Mouse (Mus musculus) limb, embryonic 15.5 days (tissue): ENCODE data around the gene Sh3rf3. TPM values are rescaled to one million over a fixed set of nuclear protein-coding genes. Genes with fewer than 3 reads are reported as not detected.
"Not testable (repeated sequence)": the region's sequence is repeated elsewhere in the genome, so short reads cannot be mapped to it uniquely, and the experiment has no call there.

ENCODE experiments used
- ATAC-seq: fragments of 200-750 bp; cut with Nextera tagmentation; 2 replicates; pipeline ENCODE4 v1.8.0; 2017; ENCODE audit warnings: low read depth, moderate TSS enrichment; ENCODE audit not compliant: insufficient number of reproducible peaks, low FRiP score, low TSS enrichment
- H3K27ac ChIP-seq: fragments of 300-500 bp; sonication (generic); 2 replicates; pipeline ENCODE4 v1.5.1; 2015; ENCODE audit warnings: moderate library complexity, mild to moderate bottlenecking, inconsistent platforms
- H3K27me3 ChIP-seq: fragments of 300-500 bp; sonication (generic); 2 replicates; pipeline ENCODE4 v1.6.1; 2015; ENCODE audit warnings: inconsistent platforms
- H3K36me3 ChIP-seq: fragments of 300-500 bp; sonication (generic); 2 replicates; pipeline ENCODE4 v1.6.1; 2015; ENCODE audit warnings: inconsistent platforms
- H3K4me1 ChIP-seq: fragments of 300-500 bp; sonication (generic); 2 replicates; pipeline ENCODE4 v1.6.1; 2015; ENCODE audit warnings: inconsistent platforms
- H3K4me2 ChIP-seq: fragments of 300-500 bp; sonication (generic); 2 replicates; pipeline ENCODE4 v1.6.1; 2015; ENCODE audit warnings: mild to moderate bottlenecking, inconsistent platforms
- H3K4me3 ChIP-seq: fragments of 300-500 bp; sonication (generic); 2 replicates; pipeline ENCODE4 v1.5.1; 2015; ENCODE audit warnings: mild to moderate bottlenecking, inconsistent platforms
- H3K9ac ChIP-seq: fragments of 300-500 bp; sonication (generic); 2 replicates; pipeline ENCODE4 v1.6.1; 2015; ENCODE audit warnings: inconsistent platforms
- H3K9me3 ChIP-seq: fragments of 300-500 bp; sonication (generic); 2 replicates; pipeline ENCODE4 v1.6.1; 2016; ENCODE audit warnings: inconsistent platforms
- WGBS: fragments of 180-500 bp; shearing (Covaris S2); methylation state at CpG from one replicate; pipeline ENCODE4 v1.1.7; 2015; 5-methylcytosine and 5-hydroxymethylcytosine counted together
- polyA plus RNA-seq: library from polyadenylated mRNA; unstranded; fragments of >200 nt; fragmentation: Nextera tagmentation; extraction: Ambion mirVana; gene quantifications from 2 replicates; pipeline ENCODE4 v1.2.1, GENCODE M21; 2015

Gene Sh3rf3
- polyA plus RNA-seq, 1 experiment from 2014 or later: 3.6 TPM

GRCm38 (mm10) chr10:59091988-59092387, 278.8 kb downstream of the Sh3rf3 start:
- Histone ChIP-seq H3K4me3 (no peak overlapping the region), H3K9me3 (no peaks in the 10 kb centered on the region), H3K9ac (no peak overlapping the region), H3K27ac (no peak overlapping the region), H3K27me3 (no peaks in the 10 kb centered on the region), H3K4me1 (peaks cover 7% of the 10 kb centered on the region), H3K36me3 (no peaks in the 10 kb centered on the region), H3K4me2 (no peak overlapping the region)
- 86% methylated on average over 7 of the region's 7 CpGs for WGBS
- no peak for ATAC-seq

DNA sequence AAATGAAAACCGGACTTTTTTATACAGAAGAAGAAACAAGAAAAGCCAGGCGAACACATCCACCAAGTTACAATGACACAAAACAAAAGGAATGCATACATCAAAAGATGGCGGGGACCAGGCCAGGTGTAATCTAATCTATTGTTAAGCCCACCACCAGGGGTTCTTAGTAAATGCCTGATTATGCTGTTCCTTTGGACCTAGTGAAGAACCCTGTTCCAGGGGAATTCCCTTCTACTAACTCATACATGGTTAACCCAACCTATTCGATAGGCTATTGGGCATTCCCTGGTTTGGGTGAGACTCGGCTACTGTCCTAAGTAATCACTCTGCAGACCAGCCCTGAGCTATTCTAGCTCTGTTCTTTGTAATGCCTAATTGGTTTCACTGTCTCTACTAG, 289.9 kb downstream of the Sh3rf3 start:
- H3K27me3 ChIP-seq, H3K4me2 ChIP-seq, H3K9me3 ChIP-seq, H3K9ac ChIP-seq, H3K36me3 ChIP-seq, H3K4me3 ChIP-seq, H3K4me1 ChIP-seq, H3K27ac ChIP-seq, ATAC-seq: not testable (repeated sequence)
- WGBS: 87% methylated on average over 5 of the region's 5 CpGs

DNA sequence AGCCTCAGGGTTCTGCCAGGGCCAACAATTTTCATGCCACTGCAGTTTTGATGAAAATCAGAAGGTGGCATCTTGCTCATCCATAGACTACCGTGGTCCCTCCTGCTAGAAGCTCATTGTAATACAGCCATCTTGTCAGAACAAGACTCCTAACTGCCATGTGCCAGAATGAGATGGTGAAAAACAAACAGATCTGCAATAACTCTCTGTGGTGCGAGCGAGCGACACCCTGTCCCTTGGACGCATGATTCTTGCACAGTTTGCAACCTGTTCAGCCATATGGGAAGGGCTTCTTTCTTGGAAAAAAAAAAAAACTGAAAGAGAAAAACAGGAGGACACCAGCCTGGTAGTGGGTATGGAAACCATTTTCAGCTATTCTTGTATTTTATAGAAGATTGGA, 291.5 kb downstream of the Sh3rf3 start:
- 88% methylated on average over 5 of the region's 5 CpGs for WGBS
- ATAC-seq: no peak
- no peaks in the 10 kb centered on the region for H3K36me3 ChIP-seq
- no peaks in the 10 kb centered on the region for H3K9me3 ChIP-seq
- no peaks in the 10 kb centered on the region for H3K4me1 ChIP-seq
- H3K27me3 ChIP-seq: no peaks in the 10 kb centered on the region
- H3K4me3 ChIP-seq: no peak overlapping the region
- no peak overlapping the region for H3K9ac ChIP-seq
- H3K27ac ChIP-seq: no peak overlapping the region
- no peak overlapping the region for H3K4me2 ChIP-seq

DNA sequence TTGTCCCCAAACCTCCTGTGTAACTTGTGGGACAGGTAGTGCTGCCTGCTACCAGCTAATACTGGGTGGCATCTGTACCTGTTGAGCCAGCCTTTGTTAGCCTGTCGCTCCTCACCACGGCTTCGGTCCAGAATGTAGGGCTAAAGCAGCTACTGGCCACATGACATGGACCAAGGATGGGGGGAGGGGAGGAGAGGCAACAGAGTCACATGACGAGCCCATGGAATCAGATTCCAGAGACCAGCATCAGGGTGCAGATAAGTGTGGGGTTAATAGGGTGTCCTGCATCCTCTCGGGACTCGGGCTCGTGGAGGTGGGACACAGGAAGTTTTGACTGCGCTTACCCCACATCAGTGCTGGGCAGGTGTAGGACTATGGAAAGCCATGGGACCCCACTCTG, 292.7 kb downstream of the Sh3rf3 start:
- Histone ChIP-seq H3K36me3 (peaks cover 3% of the 10 kb centered on the region; the same call in 1 of the 2 replicates), H3K4me2 (no peak overlapping the region), H3K27ac (no peak overlapping the region), H3K9ac (no peak overlapping the region), H3K4me3 (no peak overlapping the region), H3K27me3 (no peaks in the 10 kb centered on the region), H3K4me1 (no peaks in the 10 kb centered on the region), H3K9me3 (no peaks in the 10 kb centered on the region)
- WGBS: 75% methylated on average over 8 of the region's 8 CpGs
- ATAC-seq: no peak

DNA sequence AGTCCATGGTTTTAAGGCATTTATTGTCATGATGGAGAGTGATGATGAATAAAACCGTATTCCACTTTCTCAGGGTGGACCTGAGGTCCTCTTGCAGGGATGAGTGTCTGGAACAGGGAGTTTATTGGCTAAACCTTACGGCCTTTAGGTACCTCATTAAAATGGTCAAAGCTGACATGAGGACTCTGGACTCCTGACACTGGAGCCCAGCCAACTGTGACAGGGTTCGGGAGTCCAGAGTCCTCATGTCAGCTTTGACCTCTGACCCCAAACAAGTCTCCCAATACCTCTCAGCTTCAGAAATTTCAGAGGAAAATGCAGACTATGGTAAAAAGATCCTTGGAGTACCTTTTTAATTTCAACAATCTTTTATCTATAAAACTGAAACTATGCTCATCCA, 293.5 kb downstream of the Sh3rf3 start:
- Histone ChIP-seq H3K27ac (no peak overlapping the region), H3K4me3 (no peak overlapping the region), H3K9ac (no peak overlapping the region), H3K9me3 (no peaks in the 10 kb centered on the region), H3K4me1 (no peaks in the 10 kb centered on the region), H3K36me3 (peaks cover 3% of the 10 kb centered on the region; the same call in 1 of the 2 replicates), H3K4me2 (no peak overlapping the region), H3K27me3 (no peaks in the 10 kb centered on the region)
- WGBS: 58% methylated on average over 3 of the region's 3 CpGs
- ATAC-seq: no peak

DNA sequence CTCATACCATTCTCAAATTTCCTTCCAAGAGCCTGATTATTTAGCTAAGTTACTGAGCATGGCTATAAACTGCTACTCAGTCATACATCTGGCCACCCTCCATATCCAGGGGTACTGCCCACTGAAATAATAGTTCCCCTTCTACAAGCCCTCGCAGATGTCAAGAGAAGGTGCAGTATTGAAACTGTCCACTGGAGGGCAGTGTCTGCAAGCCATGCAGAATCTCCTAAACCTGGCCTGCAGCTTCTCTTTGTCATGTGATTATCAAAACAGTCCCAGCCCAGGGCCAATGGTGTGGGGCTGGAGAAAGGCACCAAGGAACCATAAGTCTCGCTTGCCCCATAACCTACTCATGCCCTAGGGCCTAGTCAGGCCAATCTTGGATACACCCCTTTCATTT, 295.9 kb downstream of the Sh3rf3 start:
- 23% methylated on average over 2 of the region's 2 CpGs for WGBS
- Histone ChIP-seq H3K9me3 (no peaks in the 10 kb centered on the region), H3K4me2 (no peak overlapping the region), H3K4me1 (no peaks in the 10 kb centered on the region), H3K27ac (no peak overlapping the region), H3K27me3 (no peaks in the 10 kb centered on the region), H3K36me3 (peaks cover 3% of the 10 kb centered on the region; the same call in 1 of the 2 replicates), H3K4me3 (no peak overlapping the region), H3K9ac (no peak overlapping the region)
- ATAC-seq: no peak

- no peak overlapping the region for H3K4me3 ChIP-seq
- no peaks in the 10 kb centered on the region for H3K27me3 ChIP-seq
- H3K36me3 ChIP-seq: peaks cover 3% of the 10 kb centered on the region; the same call in 1 of the 2 replicates
Observed at GRCm38 (mm10) chr10:59110386-59110785, 297.2 kb downstream of the Sh3rf3 start.

GRCm38 (mm10) chr10:59112755-59113154, 299.6 kb downstream of the Sh3rf3 start:
- WGBS: 89% methylated on average over 8 of the region's 8 CpGs
- no peaks in the 10 kb centered on the region for H3K27me3 ChIP-seq
- no peak overlapping the region for H3K27ac ChIP-seq
- no peaks in the 10 kb centered on the region; the same call in 1 of the 2 replicates for H3K4me1 ChIP-seq
- no peak for ATAC-seq
- no peak overlapping the region for H3K9ac ChIP-seq
- H3K36me3 ChIP-seq: peaks cover 3% of the 10 kb centered on the region; the same call in 1 of the 2 replicates
- H3K4me2 ChIP-seq: no peak overlapping the region
- no peak overlapping the region for H3K4me3 ChIP-seq
- H3K9me3 ChIP-seq: no peaks in the 10 kb centered on the region

More at GRCm38 (mm10) chr10:59110386-59110785, 297.2 kb downstream of the Sh3rf3 start:
- WGBS: 92% methylated on average over 7 of the region's 7 CpGs
- Histone ChIP-seq H3K4me1 (no peaks in the 10 kb centered on the region; the same call in 1 of the 2 replicates), H3K4me2 (no peak overlapping the region), H3K27ac (no peak overlapping the region), H3K9me3 (no peaks in the 10 kb centered on the region), H3K9ac (no peak overlapping the region)
- ATAC-seq: no peak

DNA sequence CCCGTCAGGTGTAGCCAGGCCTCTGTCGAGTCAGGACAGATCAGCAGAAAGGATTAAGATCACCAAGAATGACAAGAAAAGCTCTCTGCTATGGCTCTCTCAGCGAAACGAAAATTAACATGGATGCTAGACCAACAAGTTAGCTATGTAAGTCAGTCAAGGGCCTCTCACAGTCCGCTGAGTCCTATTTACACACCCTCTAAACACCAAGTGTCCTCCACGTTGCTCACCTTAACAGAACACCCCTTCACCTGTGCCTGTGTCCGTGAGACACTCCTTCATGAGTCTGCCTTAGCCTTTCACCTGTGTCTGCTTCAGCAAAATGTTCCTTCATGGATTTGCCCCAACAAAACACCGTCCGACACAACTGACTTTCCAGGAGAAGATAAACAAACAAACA, 300.2 kb downstream of the Sh3rf3 start:
- H3K4me1 ChIP-seq: no peaks in the 10 kb centered on the region; the same call in 1 of the 2 replicates
- H3K9me3 ChIP-seq: no peaks in the 10 kb centered on the region
- H3K4me3 ChIP-seq: no peak overlapping the region
- 90% methylated on average over 9 of the region's 9 CpGs for WGBS
- H3K9ac ChIP-seq: no peak overlapping the region
- ATAC-seq: no peak
- no peak overlapping the region for H3K27ac ChIP-seq
- no peaks in the 10 kb centered on the region for H3K27me3 ChIP-seq
- peaks cover 3% of the 10 kb centered on the region; the same call in 1 of the 2 replicates for H3K36me3 ChIP-seq
- H3K4me2 ChIP-seq: no peak overlapping the region

DNA sequence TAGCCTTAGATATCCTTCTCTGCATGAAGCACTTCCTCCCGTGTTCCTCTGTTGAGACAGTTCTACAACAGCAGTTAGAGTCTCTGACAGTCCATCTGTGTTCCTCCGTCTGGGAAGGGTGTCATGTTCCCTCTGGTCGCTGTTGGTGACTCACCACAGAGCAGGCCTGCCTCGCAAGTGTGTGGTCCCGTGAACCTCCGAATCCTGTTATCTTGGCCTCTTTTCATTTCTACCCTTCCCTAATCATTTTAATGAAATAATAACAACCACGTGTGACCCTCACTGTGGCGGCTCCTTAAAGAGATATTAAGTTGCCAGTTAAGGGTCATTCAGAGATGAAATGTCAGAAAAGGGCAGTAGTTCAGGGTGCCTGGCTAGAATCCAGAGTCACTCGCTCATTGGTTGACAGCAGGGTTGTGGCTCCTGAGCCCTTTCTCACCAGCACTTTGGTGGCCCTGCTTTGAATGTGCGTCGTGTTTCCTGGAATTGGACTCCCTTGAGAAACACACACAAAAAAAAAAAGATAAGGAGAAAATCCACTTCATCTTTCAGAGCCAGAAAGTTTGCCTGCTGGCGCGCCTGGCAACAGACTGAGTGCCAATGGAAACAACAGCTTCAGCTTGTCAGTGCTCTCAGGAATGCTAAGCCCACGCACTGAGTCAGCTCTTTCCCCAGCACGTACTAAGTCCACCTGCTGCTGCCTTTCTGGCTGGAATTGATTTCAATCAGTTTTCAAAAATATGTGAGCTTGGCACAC, 301.6 kb downstream of the Sh3rf3 start:
- WGBS: 29% methylated on average over 15 of the region's 15 CpGs
- no peak overlapping the region for H3K27ac ChIP-seq
- 0 out of 2 replicates have a peak, but pooled peaks have one; percentile 32 for ATAC-seq

DNA sequence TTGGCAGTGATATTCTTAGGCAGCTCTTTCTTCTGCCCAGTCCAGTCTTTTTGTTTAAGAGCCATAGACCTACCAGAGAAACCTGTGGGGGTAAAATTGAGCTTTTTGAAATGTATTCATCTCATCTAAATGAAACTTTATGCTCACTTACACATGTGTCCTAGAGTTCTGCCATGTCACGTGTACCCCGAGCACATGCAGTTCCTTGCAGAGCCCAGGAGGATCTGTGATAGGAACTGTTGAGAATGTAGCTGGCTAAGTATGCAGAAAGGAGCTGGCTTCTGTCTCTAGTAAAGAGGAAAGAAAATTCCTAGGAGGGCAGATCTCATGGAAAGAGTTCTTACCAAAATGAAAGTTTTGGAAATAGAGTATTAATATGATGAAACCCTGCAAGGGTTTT, 302.5 kb downstream of the Sh3rf3 start:
- Histone ChIP-seq H3K36me3 (peaks cover 2% of the 10 kb centered on the region; the same call in 1 of the 2 replicates), H3K9me3 (no peaks in the 10 kb centered on the region), H3K4me1 (no peaks in the 10 kb centered on the region; the same call in 1 of the 2 replicates), H3K4me3 (no peak overlapping the region), H3K4me2 (no peak overlapping the region), H3K9ac (no peak overlapping the region), H3K27me3 (no peaks in the 10 kb centered on the region), H3K27ac (no peak overlapping the region)
- no peak for ATAC-seq
- 91% methylated on average over 2 of the region's 2 CpGs for WGBS

More for the DNA sequence above, 301.6 kb downstream of the Sh3rf3 start:
- Histone ChIP-seq H3K4me2 (no peak overlapping the region), H3K4me1 (no peaks in the 10 kb centered on the region; the same call in 1 of the 2 replicates), H3K4me3 (no peak overlapping the region), H3K27me3 (no peaks in the 10 kb centered on the region), H3K9ac (no peak overlapping the region), H3K36me3 (peaks cover 3% of the 10 kb centered on the region; the same call in 1 of the 2 replicates), H3K9me3 (no peaks in the 10 kb centered on the region)

DNA sequence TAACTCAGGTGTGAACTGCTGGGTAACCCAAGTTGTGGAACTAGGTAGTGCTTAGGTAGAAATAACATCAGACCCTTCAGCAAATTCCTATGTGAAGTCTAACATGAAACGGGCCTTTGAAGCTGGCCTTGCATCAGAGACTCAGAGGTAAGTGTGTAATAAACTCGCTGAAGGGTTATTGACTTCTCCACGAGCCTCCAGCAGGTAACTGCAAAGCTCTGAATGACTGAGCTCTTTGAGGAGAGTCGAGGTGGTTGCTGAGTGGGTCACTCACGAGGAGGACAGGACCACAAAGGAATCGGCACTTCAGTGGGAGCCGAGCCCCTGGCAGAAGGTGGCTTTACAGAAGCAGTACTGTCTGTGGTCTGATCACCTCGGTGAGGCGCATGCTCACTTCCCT, 303.2 kb downstream of the Sh3rf3 start:
- H3K36me3 ChIP-seq: no peaks in the 10 kb centered on the region
- no peak overlapping the region for H3K4me3 ChIP-seq
- H3K27me3 ChIP-seq: no peaks in the 10 kb centered on the region
- no peaks in the 10 kb centered on the region for H3K9me3 ChIP-seq
- H3K9ac ChIP-seq: no peak overlapping the region
- no peak overlapping the region for H3K27ac ChIP-seq
- ATAC-seq: no peak
- 60% methylated on average over 9 of the region's 9 CpGs for WGBS
- H3K4me1 ChIP-seq: no peaks in the 10 kb centered on the region; the same call in 1 of the 2 replicates
- H3K4me2 ChIP-seq: no peak overlapping the region
